ENCODE assay signal across 9 mouse cellular contexts in the genomic region with DNA sequence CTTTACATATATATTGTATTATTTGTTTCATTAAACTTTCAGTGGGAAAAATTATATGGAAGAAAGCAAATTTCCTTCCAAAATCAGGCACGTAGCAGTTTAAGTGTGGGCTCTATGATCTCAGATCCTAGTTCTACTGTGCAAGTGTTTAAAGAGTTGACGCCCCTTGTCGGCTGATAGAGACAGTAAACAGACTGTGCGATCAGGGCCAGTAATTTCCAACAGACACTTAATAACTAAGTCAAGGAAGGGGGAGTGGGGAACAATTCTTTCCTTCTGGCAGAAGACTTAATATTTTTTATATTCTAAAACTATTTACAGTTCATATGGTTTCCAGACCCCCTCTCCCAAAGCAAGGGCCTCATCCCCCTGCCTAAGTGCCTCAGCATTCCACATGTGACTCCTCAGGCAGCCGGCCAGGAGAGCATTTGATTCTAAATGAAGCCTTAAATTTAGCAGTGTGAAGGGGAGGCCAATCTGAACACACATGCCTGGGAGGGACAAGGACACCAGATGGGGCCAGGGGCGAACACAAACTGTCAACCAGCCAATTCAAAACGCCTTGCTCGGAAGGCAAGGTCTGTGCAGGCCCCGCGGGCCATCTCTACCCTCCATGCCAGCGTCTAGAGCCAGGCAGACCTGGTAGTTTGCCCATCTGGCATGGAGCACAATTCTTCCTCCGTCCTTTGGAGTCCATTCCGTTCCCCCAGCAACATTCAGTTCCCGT. TPM values are rescaled to one million over a fixed set of nuclear protein-coding genes. Genes with fewer than 3 reads are reported as not detected.
DNase-seq lines count a peak whose midpoint lies in the region; ATAC-seq and TF ChIP-seq lines count a peak whose summit lies in the region.
"Had no signal": no experiment of that assay in that cellular context is flagged by ENCODE, and none has a peak within 500 bp of the region (broad histone marks: within the 10 kb centered on the region; RNA-seq: fewer than 3 reads in every experiment).

No protein-coding gene starts in this region.

- H3K9me3 ChIP-seq in kidney, embryonic 16.5 days (ENCODE audit: low read length) = no peaks in the 10 kb centered on the region
- H3K9me3 ChIP-seq in hindbrain, embryonic 14.5 days (ENCODE audit: control insufficient read depth, low read length) = no peaks in the 10 kb centered on the region
- H3K9me3 ChIP-seq in stomach, embryonic 16.5 days (replicated peaks; ENCODE audit: control insufficient read depth, low read length) = no peaks in the 10 kb centered on the region
- H3K9me3 ChIP-seq: G1E had no signal

- no peak overlapping the region for H3K4me2 ChIP-seq in kidney, embryonic 16.5 days (replicated peaks; ENCODE audit: low read depth, low read length)
- H3K4me2 ChIP-seq in hindbrain, embryonic 14.5 days (replicated peaks) = no peak overlapping the region; the same call in 1 of the 2 replicates
- H3K4me2 ChIP-seq in stomach, embryonic 16.5 days (ENCODE audit: low read depth, low read length) = peak overlapping the region; percentile 28

- TF ChIP-seq CTCF in gastrocnemius, adult 2 months (IDR thresholded peaks at IDR 0.05) = no peak

- DNase-seq in kidney, adult 11 months = no peak
- DNase-seq in cerebellum, adult 11 months = peak; percentile 7
- DNase-seq in gastrocnemius, adult 2 months = peak; percentile 36
- peak; percentile 81 for DNase-seq in hindbrain, embryonic 14.5 days (ENCODE audit: low spot score)
- peak; percentile 85 for DNase-seq in lung, postnatal 10 days

- no peaks in the 10 kb centered on the region for H3K4me1 ChIP-seq in kidney, embryonic 16.5 days (ENCODE audit: insufficient read depth, low read length)
- H3K4me1 ChIP-seq in hindbrain, embryonic 14.5 days (replicated peaks; ENCODE audit: control insufficient read depth, insufficient read depth, low read length) = no peaks in the 10 kb centered on the region
- no peaks in the 10 kb centered on the region for H3K4me1 ChIP-seq in stomach, embryonic 16.5 days (ENCODE audit: control insufficient read depth, insufficient read depth, low read length)

- no peak overlapping the region for H3K9ac ChIP-seq in kidney, embryonic 16.5 days (replicated peaks; ENCODE audit: low read length)
- H3K9ac ChIP-seq in hindbrain, embryonic 14.5 days = no peak overlapping the region
- peak overlapping the region; percentile 54; the same call in 1 of the 2 replicates for H3K9ac ChIP-seq in stomach, embryonic 16.5 days (ENCODE audit: low read length)

- H3K36me3 ChIP-seq in kidney, embryonic 16.5 days (ENCODE audit: insufficient read depth, low read length) = no peaks in the 10 kb centered on the region
- no peaks in the 10 kb centered on the region for H3K36me3 ChIP-seq in hindbrain, embryonic 14.5 days (replicated peaks; ENCODE audit: control insufficient read depth, insufficient read depth)
- no peaks in the 10 kb centered on the region for H3K36me3 ChIP-seq in stomach, embryonic 16.5 days (ENCODE audit: control insufficient read depth, insufficient read depth, low read length)
- H3K36me3 ChIP-seq: G1E had no signal

- 74% methylated on average over 14 of the region's 14 CpGs for WGBS in kidney, embryonic 16.5 days
- 44% methylated on average over 14 of the region's 14 CpGs for WGBS in hindbrain, embryonic 14.5 days
- 33% methylated on average over 14 of the region's 14 CpGs for WGBS in stomach, embryonic 16.5 days

- no peak overlapping the region for H3K4me3 ChIP-seq in kidney, embryonic 16.5 days (ENCODE audit: low read length)
- peak overlapping the region; percentile 15; the same call in 1 of the 2 replicates for H3K4me3 ChIP-seq in gastrocnemius, adult 2 months
- no peak overlapping the region for H3K4me3 ChIP-seq in hindbrain, embryonic 14.5 days (replicated peaks; ENCODE audit: low read length)
- H3K4me3 ChIP-seq in stomach, embryonic 16.5 days (replicated peaks; ENCODE audit: low read length) = no peak overlapping the region

- ATAC-seq in kidney, embryonic 16.5 days (ENCODE audit: low FRiP score, low TSS enrichment) = peak; percentile 73; the same call in 1 of the 2 replicates
- peak; percentile 96 for ATAC-seq in hindbrain, embryonic 14.5 days (ENCODE audit: low FRiP score)
- peak; percentile 94 for ATAC-seq in stomach, embryonic 16.5 days (ENCODE audit: insufficient read depth, low FRiP score)
- ATAC-seq in megakaryocyte-erythroid progenitor cell, adult 5-6 weeks (replicated peaks; ENCODE audit: low FRiP score, low TSS enrichment, poor library complexity, severe bottlenecking) = no peak

- intact Hi-C loops in gastrocnemius, adult 2 months (cut with DNase I) = no loop called here

- H3K27ac ChIP-seq in kidney, embryonic 16.5 days (ENCODE audit: low read length) = peak overlapping the region; percentile 34; the same call in 1 of the 2 replicates
- 0 out of 2 replicates have a peak overlapping the region, but pooled peaks have one; percentile 12 for H3K27ac ChIP-seq in gastrocnemius, adult 2 months
- H3K27ac ChIP-seq in hindbrain, embryonic 14.5 days = peak overlapping the region; percentile 40; the same call in 1 of the 2 replicates
- H3K27ac ChIP-seq in stomach, embryonic 16.5 days (ENCODE audit: low read length) = peak overlapping the region; percentile 92

- no peaks in the 10 kb centered on the region for H3K27me3 ChIP-seq in kidney, embryonic 16.5 days (ENCODE audit: insufficient read depth, low read length)
- no peaks in the 10 kb centered on the region for H3K27me3 ChIP-seq in hindbrain, embryonic 14.5 days (ENCODE audit: control insufficient read depth, insufficient read depth, low read length)
- no peaks in the 10 kb centered on the region for H3K27me3 ChIP-seq in stomach, embryonic 16.5 days (ENCODE audit: control insufficient read depth, insufficient read depth, low read length)

RNA-seq across cellular contexts. Expression of gene Atp8b4, which starts 50.1 kb away (rescaled TPM):
- polyA plus RNA-seq in kidney, embryonic 16.5 days (2015; fragmentation: Nextera tagmentation; extraction: Ambion mirVana) = 0.18 and 0.21 TPM in 2 replicates
- under 1 TPM; 0.11 to 0.13 TPM for total RNA-seq in gastrocnemius, adult 2 months (2021)
- 0.08 TPM in 1 of 2 replicates, not detected in the other for polyA plus RNA-seq in hindbrain, embryonic 14.5 days (2014; fragmentation: Nextera tagmentation; extraction: Ambion mirVana)
- 0.66 and 0.99 TPM in 2 replicates for polyA plus RNA-seq in stomach, embryonic 16.5 days (2015; fragmentation: Nextera tagmentation; extraction: Ambion mirVana)
- total RNA-seq in megakaryocyte-erythroid progenitor cell, adult 5-6 weeks (2014; fragmentation: Nextera tagmentation) = 1.6 and 2.6 TPM in 2 replicates
- 2.2 and 4.3 TPM in 2 replicates for total RNA-seq in megakaryocyte-erythroid progenitor cell, adult 5-6 weeks (2017)

Comparison
In these comparisons a context has a peak if more than half of its experiments do, and no peak if none do; other contexts are left out.
1. H3K27ac ChIP-seq: peak in every context shown above with its lines; median percentile 92 in stomach, embryonic 16.5 days; 40 in hindbrain, embryonic 14.5 days; 34 in kidney, embryonic 16.5 days; 12 in gastrocnemius, adult 2 months.